Mouse (Mus musculus): ENCODE data around the gene Akr1d1.
A peak's percentile ranks its signal among the peaks of the same experiment; 100 is the strongest.

Akr1d1 gene

GRCm38 (mm10) chr6:37567363-37567762, 37.4 kb downstream of the Akr1d1 start:
- DNase-seq (ENCODE audit: low read depth): no peak

GRCm38 (mm10) chr6:37571939-37572338, 42.0 kb downstream of the Akr1d1 start:
- no peak for DNase-seq (ENCODE audit: low read depth)

- DNase-seq (ENCODE audit: low read depth): no peak
Observed at GRCm38 (mm10) chr6:37572935-37573334, 43.0 kb downstream of the Akr1d1 start.

- no peak for DNase-seq (ENCODE audit: low read depth)
Observed at GRCm38 (mm10) chr6:37580476-37580875, 50.5 kb downstream of the Akr1d1 start.

GRCm38 (mm10) chr6:37589340-37589962, 59.5 kb downstream of the Akr1d1 start:
- peak; percentile 82 for DNase-seq (ENCODE audit: low read depth)

- DNase-seq (ENCODE audit: low read depth): no peak
Observed at GRCm38 (mm10) chr6:37590800-37591199, 60.8 kb downstream of the Akr1d1 start.

GRCm38 (mm10) chr6:37592101-37593032, 62.4 kb downstream of the Akr1d1 start:
- peak; percentile 75 for DNase-seq (ENCODE audit: low read depth)

GRCm38 (mm10) chr6:37593033-37593374, 63.0 kb downstream of the Akr1d1 start:
- no peak for DNase-seq (ENCODE audit: low read depth)

- no peak for DNase-seq (ENCODE audit: low read depth)
Observed at GRCm38 (mm10) chr6:37593551-37594089, 63.6 kb downstream of the Akr1d1 start.

GRCm38 (mm10) chr6:37597088-37597487, 67.1 kb downstream of the Akr1d1 start:
- DNase-seq (ENCODE audit: low read depth): no peak

GRCm38 (mm10) chr6:37598033-37598432, 68.1 kb downstream of the Akr1d1 start:
- DNase-seq (ENCODE audit: low read depth): no peak

- no peak for DNase-seq (ENCODE audit: low read depth)
Observed at GRCm38 (mm10) chr6:37600976-37601498, 71.1 kb downstream of the Akr1d1 start.

GRCm38 (mm10) chr6:37602857-37603765, 73.1 kb downstream of the Akr1d1 start:
- DNase-seq (ENCODE audit: low read depth): no peak

- no peak for DNase-seq (ENCODE audit: low read depth)
Observed at GRCm38 (mm10) chr6:37604178-37604883, 74.4 kb downstream of the Akr1d1 start.

GRCm38 (mm10) chr6:37604884-37605269, 74.9 kb downstream of the Akr1d1 start:
- DNase-seq (ENCODE audit: low read depth): no peak

- DNase-seq (ENCODE audit: low read depth): peak; percentile 59
Observed at GRCm38 (mm10) chr6:37607511-37608289, 77.7 kb downstream of the Akr1d1 start.

- DNase-seq (ENCODE audit: low read depth): no peak
Observed at GRCm38 (mm10) chr6:37612603-37613284, 82.8 kb downstream of the Akr1d1 start.

GRCm38 (mm10) chr6:37615490-37615889, 85.5 kb downstream of the Akr1d1 start:
- no peak for DNase-seq (ENCODE audit: low read depth)

- DNase-seq (ENCODE audit: low read depth): no peak
Observed at GRCm38 (mm10) chr6:37616136-37616535, 86.2 kb downstream of the Akr1d1 start.

Data from induced T-regulatory cell, adult 2 months (primary cell).